Mouse (Mus musculus) midbrain, postnatal 0 days (tissue): ENCODE measurements around the gene Gfod2. TPM values are rescaled to one million over a fixed set of nuclear protein-coding genes. Genes with fewer than 3 reads are reported as not detected.
A peak's percentile ranks its signal among the peaks of the same experiment; 100 is the strongest.

Experiments used
- ATAC-seq: fragments of 200-750 bp; cut with Nextera tagmentation; 2 replicates; pipeline ENCODE4 v1.8.0; 2017; ENCODE audit warnings: moderate number of reproducible peaks, mild to moderate bottlenecking, moderate TSS enrichment, moderate library complexity; ENCODE audit not compliant: low FRiP score
- DNase-seq: peaks from one replicate; pipeline ENCODE4 v3.0.0-alpha.2; 2015; ENCODE audit warnings: low spot score
- H3K27ac ChIP-seq: fragments of 300-500 bp; sonication (generic); 2 replicates; pipeline ENCODE4 v1.5.1; 2014; ENCODE audit warnings: low read depth, mild to moderate bottlenecking, low read length, mixed read lengths
- H3K27me3 ChIP-seq: fragments of 300-500 bp; sonication (generic); 2 replicates; pipeline ENCODE4 v1.6.1; 2014; ENCODE audit warnings: low read length, control low read depth, mixed read lengths; ENCODE audit not compliant: insufficient read depth
- H3K36me3 ChIP-seq: fragments of 300-500 bp; sonication (generic); 2 replicates; pipeline ENCODE4 v1.6.1; 2014; ENCODE audit warnings: low read length, control low read depth, mixed read lengths; ENCODE audit not compliant: insufficient read depth
- H3K4me1 ChIP-seq: fragments of 300-500 bp; sonication (generic); 2 replicates; pipeline ENCODE4 v1.6.1; 2014; ENCODE audit warnings: mild to moderate bottlenecking, control low read depth, antibody characterized with exemption, low read length, mixed read lengths; ENCODE audit not compliant: insufficient read depth
- H3K4me2 ChIP-seq: fragments of 300-500 bp; sonication (generic); 2 replicates; pipeline ENCODE4 v1.6.1; 2014; ENCODE audit warnings: low read depth, mild to moderate bottlenecking, low read length, mixed read lengths; ENCODE audit not compliant: poor library complexity, severe bottlenecking
- H3K4me3 ChIP-seq: fragments of 300-500 bp; sonication (generic); 2 replicates; pipeline ENCODE4 v1.5.1; 2014; ENCODE audit warnings: low read depth, mild to moderate bottlenecking, low read length, moderate library complexity
- H3K9ac ChIP-seq: fragments of 300-500 bp; sonication (generic); replicated peaks from 2 replicates; pipeline ENCODE4 v1.6.1; 2014; ENCODE audit warnings: mild to moderate bottlenecking, low read length, moderate library complexity, mixed read lengths; ENCODE audit not compliant: poor library complexity, severe bottlenecking
- H3K9me3 ChIP-seq: fragments of 300-500 bp; sonication (generic); 2 replicates; pipeline ENCODE4 v1.6.1; 2016; ENCODE audit warnings: low read length, control low read depth
- CTCF ChIP-seq: IDR thresholded peaks from 2 replicates; pipeline ENCODE4 v1.5.1; 2016; ENCODE audit warnings: antibody characterized with exemption, mild to moderate bottlenecking
- WGBS: fragments of 180-500 bp; shearing (Covaris S2); extraction: QIAGEN DNeasy Blood & Tissue Kit; methylation state at CpG from one replicate; pipeline ENCODE4 v1.1.7; 2014; 5-methylcytosine and 5-hydroxymethylcytosine counted together
- polyA plus RNA-seq: library from polyadenylated mRNA; unstranded; fragments of >200 nt; fragmentation: Nextera tagmentation; extraction: Ambion mirVana; gene quantifications from 2 replicates; pipeline ENCODE4 v1.2.1, GENCODE M21; 2015
- total RNA-seq: library from RNA; depleted of rRNA; stranded (reverse); fragments of >200 nt; gene quantifications from 2 replicates; pipeline ENCODE4 v1.2.3, GENCODE M21; 2014

Gfod2 gene
- total and polyA plus RNA-seq, 2 experiments from 2014 or later, result 64.7 to 67.9 TPM

- Histone ChIP-seq H3K36me3 (peaks cover 62% of the 10 kb centered on the region), H3K9me3 (no peaks in the 10 kb centered on the region), H3K4me1 (no peaks in the 10 kb centered on the region), H3K27ac (no peak overlapping the region), H3K9ac (no peak overlapping the region), H3K4me3 (no peak overlapping the region), H3K4me2 (no peak overlapping the region), H3K27me3 (no peaks in the 10 kb centered on the region)
- ATAC-seq (no peak), DNase-seq (no peak)
- no peak for TF ChIP-seq CTCF
- WGBS, result 93% methylated on average over 1 of the region's 1 CpGs
These were observed 15.0 kb upstream of the Gfod2 start for GRCm38 (mm10) chr8:105773441-105773861.

DNA sequence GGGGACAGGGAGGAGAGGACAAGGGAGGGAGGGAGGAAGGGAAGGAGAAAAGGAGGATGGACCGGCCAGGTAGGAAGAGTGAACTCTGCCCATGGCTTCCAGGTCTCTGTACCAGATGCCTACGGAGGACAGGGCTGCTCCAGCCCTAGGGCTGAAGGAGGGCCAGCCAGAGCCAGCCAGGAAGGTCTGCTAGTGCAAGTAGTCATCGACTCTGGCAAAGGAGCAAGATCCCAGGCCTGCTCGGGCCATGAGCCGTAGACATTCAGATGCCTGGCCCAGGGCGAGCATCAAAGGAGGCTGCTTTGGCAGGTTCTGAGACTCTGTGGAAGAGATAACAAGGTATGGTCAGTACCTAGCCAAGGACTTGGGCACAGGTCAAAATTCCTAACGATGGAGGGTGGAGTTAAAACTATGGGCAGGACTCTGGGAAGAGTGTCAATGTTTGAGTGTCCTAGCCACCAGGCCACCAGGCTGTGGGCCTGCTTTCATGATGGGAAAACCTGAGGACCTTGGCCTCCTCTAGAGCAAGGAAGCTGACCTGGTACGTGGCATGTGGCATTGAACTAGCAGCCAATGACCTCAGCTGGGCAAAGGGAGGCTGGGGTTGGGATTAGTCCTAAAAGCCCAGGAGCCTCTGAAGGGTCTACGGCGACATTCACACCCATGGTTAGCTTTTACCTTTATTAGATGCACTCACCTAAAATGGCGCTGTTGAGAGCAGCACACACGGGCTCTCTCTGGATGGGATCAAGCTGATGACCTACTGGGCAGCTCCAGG lies 13.1 kb upstream of the Gfod2 start:
- WGBS, result 97% methylated on average over 12 of the region's 12 CpGs
- no peak for ATAC-seq
- no peak overlapping the region for H3K4me2 ChIP-seq
- peaks cover 64% of the 10 kb centered on the region for H3K36me3 ChIP-seq
- no peaks in the 10 kb centered on the region for H3K4me1 ChIP-seq
- no peak overlapping the region for H3K27ac ChIP-seq
- no peak overlapping the region for H3K4me3 ChIP-seq
- no peaks in the 10 kb centered on the region for H3K27me3 ChIP-seq
- no peak for TF ChIP-seq CTCF
- no peak overlapping the region for H3K9ac ChIP-seq
- DNase-seq, result no peak
- no peaks in the 10 kb centered on the region for H3K9me3 ChIP-seq

DNA sequence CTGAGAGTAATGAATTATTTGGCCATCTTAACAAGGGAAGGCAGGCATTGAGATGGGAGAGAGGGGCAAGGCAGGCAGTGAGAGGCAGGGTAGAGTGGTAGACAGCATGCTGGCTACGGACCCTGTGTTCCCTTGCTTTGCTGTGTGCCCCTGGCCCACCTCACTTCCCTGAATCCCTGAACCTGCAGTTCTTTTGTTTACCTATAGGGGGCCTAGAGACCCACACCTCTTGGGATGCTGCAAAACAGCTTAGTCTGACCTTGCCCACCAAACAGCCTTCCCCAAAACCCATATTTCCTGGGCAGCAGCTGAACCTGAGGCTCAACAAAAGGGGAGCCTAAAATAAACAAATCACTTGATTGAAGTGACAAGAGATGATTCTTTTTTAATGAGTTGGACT lies 12.1 kb upstream of the Gfod2 start:
- Histone ChIP-seq H3K27ac (no peak overlapping the region), H3K9ac (no peak overlapping the region), H3K4me2 (no peak overlapping the region), H3K4me3 (no peak overlapping the region), H3K9me3 (no peaks in the 10 kb centered on the region), H3K4me1 (no peaks in the 10 kb centered on the region), H3K36me3 (peaks cover 64% of the 10 kb centered on the region), H3K27me3 (no peaks in the 10 kb centered on the region)
- DNase-seq, result peak; percentile 21
- peak; percentile 71 for TF ChIP-seq CTCF
- 100% methylated on average over 1 of the region's 1 CpGs for WGBS
- no peak for ATAC-seq

GRCm38 (mm10) chr8:105768485-105769257 lies 10.2 kb upstream of the Gfod2 start:
- H3K27ac ChIP-seq, result no peak overlapping the region
- WGBS, result 95% methylated on average over 5 of the region's 5 CpGs
- H3K27me3 ChIP-seq, result no peaks in the 10 kb centered on the region
- H3K9ac ChIP-seq, result no peak overlapping the region
- DNase-seq (no peak), ATAC-seq (no peak)
- no peak overlapping the region for H3K4me3 ChIP-seq
- H3K4me1 ChIP-seq, result no peaks in the 10 kb centered on the region
- no peak for TF ChIP-seq CTCF
- H3K36me3 ChIP-seq, result peaks cover 48% of the 10 kb centered on the region
- H3K4me2 ChIP-seq, result no peak overlapping the region
- no peaks in the 10 kb centered on the region for H3K9me3 ChIP-seq

DNA sequence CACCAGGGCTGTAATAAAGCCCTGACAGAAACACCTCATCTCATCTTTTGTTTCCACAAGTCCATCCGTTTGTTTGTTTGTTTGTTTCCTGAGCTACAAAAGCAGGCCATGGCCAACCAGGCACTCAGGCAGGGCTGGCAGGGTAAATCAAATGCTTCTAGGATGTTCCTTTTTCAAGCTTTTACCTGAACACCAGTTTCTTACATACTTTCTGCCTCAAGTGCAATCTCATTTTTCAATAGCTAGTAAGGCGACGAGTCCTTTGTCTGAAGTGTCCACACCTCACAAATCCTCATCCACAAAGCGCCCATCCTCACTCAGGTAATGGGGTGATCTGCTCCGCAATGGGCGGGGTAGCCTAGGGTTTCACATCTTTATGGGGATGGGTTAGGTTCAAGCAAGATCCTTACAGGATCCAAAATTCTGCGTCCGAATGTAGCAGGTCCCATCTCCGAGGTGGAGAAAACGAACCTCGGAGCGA lies 628 bp downstream of the Gfod2 start:
- Histone ChIP-seq H3K4me2 (peak overlapping the region; percentile 58), H3K36me3 (no peaks in the 10 kb centered on the region), H3K27ac (peak overlapping the region; percentile 89), H3K4me1 (peaks cover 9% of the 10 kb centered on the region), H3K4me3 (peak overlapping the region; percentile 82), H3K27me3 (no peaks in the 10 kb centered on the region), H3K9ac (peak overlapping the region; percentile 90), H3K9me3 (no peaks in the 10 kb centered on the region)
- DNase-seq (peak; percentile 23), ATAC-seq (no peak; the same call in 1 of the 2 replicates)
- TF ChIP-seq CTCF, result no peak
- 2% methylated on average over 12 of the region's 12 CpGs for WGBS

- DNase-seq (no peak), ATAC-seq (no peak)
- H3K27me3 ChIP-seq, result no peaks in the 10 kb centered on the region
- H3K36me3 ChIP-seq, result no peaks in the 10 kb centered on the region
- H3K4me3 ChIP-seq, result no peak overlapping the region
- no peak overlapping the region for H3K27ac ChIP-seq
- peaks cover 20% of the 10 kb centered on the region for H3K4me1 ChIP-seq
- H3K4me2 ChIP-seq, result no peak overlapping the region
- H3K9ac ChIP-seq, result no peak overlapping the region
- 89% methylated on average over 2 of the region's 2 CpGs for WGBS
- no peaks in the 10 kb centered on the region for H3K9me3 ChIP-seq
- TF ChIP-seq CTCF, result no peak
These were observed 3.8 kb downstream of the Gfod2 start for GRCm38 (mm10) chr8:105754688-105755087.
